Mouse (Mus musculus): ENCODE results near the gene Fbn1. TPM values are rescaled to one million over a fixed set of nuclear protein-coding genes. Genes with fewer than 3 reads are reported as not detected.

Fbn1 gene
- total and polyA plus RNA-seq, 3 experiments = 15.0 to 43.9 (median 28.8) TPM

DNA sequence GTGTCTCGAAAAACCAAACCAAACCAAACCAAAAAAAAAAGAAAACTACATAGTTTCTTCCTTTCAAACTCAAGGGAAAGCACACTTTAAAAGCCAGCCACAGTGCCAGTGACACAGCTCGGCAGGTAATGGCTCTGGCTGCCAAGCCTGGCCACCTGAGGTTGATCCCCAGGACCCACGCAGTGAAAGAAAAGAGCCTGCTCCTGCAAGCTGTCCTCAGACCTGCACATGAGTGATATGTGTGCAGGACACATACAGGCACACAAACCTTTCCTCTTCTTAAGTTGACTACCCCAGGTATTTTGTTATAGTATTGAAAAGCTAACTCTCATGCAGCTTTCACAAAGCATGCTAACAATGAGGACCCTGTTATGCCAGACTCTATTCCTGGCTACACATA, 107.7 kb downstream of the Fbn1 start:
- intact Hi-C loops (cut with DNase I) = no loop called here
- no peaks in the 10 kb centered on the region for H3K36me3 ChIP-seq (ENCODE audit: control insufficient read depth, insufficient read depth, low read length)
- peaks cover 2% of the 10 kb centered on the region for H3K4me1 ChIP-seq (ENCODE audit: control insufficient read depth, insufficient read depth, low read length)
- H3K27ac ChIP-seq = no peak overlapping the region
- no peak overlapping the region for H3K9ac ChIP-seq (ENCODE audit: low read depth, low read length)
- no peak for DNase-seq
- H3K4me3 ChIP-seq = no peak overlapping the region
- H3K79me2 ChIP-seq (replicated peaks; ENCODE audit: control insufficient read depth, insufficient read depth, low read length) = no peaks in the 10 kb centered on the region
- TF ChIP-seq POLR2A (IDR thresholded peaks at IDR 0.05; ENCODE audit: insufficient read depth, low read depth, low read length) = no peak
- no peak for TF ChIP-seq CTCF (IDR thresholded peaks at IDR 0.05)
- TF ChIP-seq EP300 (IDR thresholded peaks at IDR 0.05; ENCODE audit: insufficient read depth, low read depth, low read length) = no peak
- WGBS = 95% methylated on average over 3 of the region's 3 CpGs
- no peaks in the 10 kb centered on the region for H3K27me3 ChIP-seq (ENCODE audit: control insufficient read depth, insufficient read depth, low read length)

- Histone ChIP-seq H3K4me3 (no peak overlapping the region), H3K9ac (ENCODE audit: low read depth, low read length) (no peak overlapping the region), H3K27me3 (ENCODE audit: control insufficient read depth, insufficient read depth, low read length) (no peaks in the 10 kb centered on the region), H3K79me2 (replicated peaks; ENCODE audit: control insufficient read depth, insufficient read depth, low read length) (no peaks in the 10 kb centered on the region), H3K4me1 (ENCODE audit: control insufficient read depth, insufficient read depth, low read length) (no peaks in the 10 kb centered on the region; the same call in 1 of the 2 replicates), H3K36me3 (ENCODE audit: control insufficient read depth, insufficient read depth, low read length) (no peaks in the 10 kb centered on the region), H3K27ac (no peak overlapping the region)
- intact Hi-C loops (cut with DNase I) = no loop called here
- no peak for TF ChIP-seq CTCF (IDR thresholded peaks at IDR 0.05)
- TF ChIP-seq POLR2A (IDR thresholded peaks at IDR 0.05; ENCODE audit: insufficient read depth, low read depth, low read length) = no peak
- no peak for TF ChIP-seq EP300 (IDR thresholded peaks at IDR 0.05; ENCODE audit: insufficient read depth, low read depth, low read length)
- WGBS = 67% methylated on average over 7 of the region's 7 CpGs
- no peak for DNase-seq
These were observed 110.0 kb downstream of the Fbn1 start for GRCm38 (mm10) chr2:125397796-125398195.

- H3K36me3 ChIP-seq (ENCODE audit: control insufficient read depth, insufficient read depth, low read length) = no peaks in the 10 kb centered on the region
- H3K27me3 ChIP-seq (ENCODE audit: control insufficient read depth, insufficient read depth, low read length) = no peaks in the 10 kb centered on the region
- intact Hi-C loops (cut with DNase I) = no loop called here
- H3K4me3 ChIP-seq = no peak overlapping the region
- no peak for TF ChIP-seq POLR2A (IDR thresholded peaks at IDR 0.05; ENCODE audit: insufficient read depth, low read depth, low read length)
- no peak for TF ChIP-seq EP300 (IDR thresholded peaks at IDR 0.05; ENCODE audit: insufficient read depth, low read depth, low read length)
- TF ChIP-seq CTCF (IDR thresholded peaks at IDR 0.05) = no peak
- no peak overlapping the region for H3K27ac ChIP-seq
- H3K4me1 ChIP-seq (ENCODE audit: control insufficient read depth, insufficient read depth, low read length) = no peaks in the 10 kb centered on the region; the same call in 1 of the 2 replicates
- no peaks in the 10 kb centered on the region for H3K79me2 ChIP-seq (replicated peaks; ENCODE audit: control insufficient read depth, insufficient read depth, low read length)
- WGBS = 91% methylated on average over 9 of the region's 9 CpGs
- no peak overlapping the region for H3K9ac ChIP-seq (ENCODE audit: low read depth, low read length)
- DNase-seq = no peak
These were observed 113.2 kb downstream of the Fbn1 start for GRCm38 (mm10) chr2:125394428-125395101.

GRCm38 (mm10) chr2:125391582-125391981, 116.2 kb downstream of the Fbn1 start:
- DNase-seq = no peak
- no peaks in the 10 kb centered on the region for H3K36me3 ChIP-seq (ENCODE audit: control insufficient read depth, insufficient read depth, low read length)
- no peak overlapping the region for H3K27ac ChIP-seq
- H3K79me2 ChIP-seq (replicated peaks; ENCODE audit: control insufficient read depth, insufficient read depth, low read length) = no peaks in the 10 kb centered on the region
- 83% methylated on average over 6 of the region's 6 CpGs for WGBS
- H3K4me3 ChIP-seq = no peak overlapping the region
- H3K9ac ChIP-seq (ENCODE audit: low read depth, low read length) = no peak overlapping the region
- no peaks in the 10 kb centered on the region for H3K4me1 ChIP-seq (ENCODE audit: control insufficient read depth, insufficient read depth, low read length)
- intact Hi-C loops (cut with DNase I) = no loop called here
- TF ChIP-seq EP300 (IDR thresholded peaks at IDR 0.05; ENCODE audit: insufficient read depth, low read depth, low read length) (no peak), POLR2A (IDR thresholded peaks at IDR 0.05; ENCODE audit: insufficient read depth, low read depth, low read length) (no peak), CTCF (IDR thresholded peaks at IDR 0.05) (no peak)
- H3K27me3 ChIP-seq (ENCODE audit: control insufficient read depth, insufficient read depth, low read length) = no peaks in the 10 kb centered on the region

GRCm38 (mm10) chr2:125389796-125390195, 118.0 kb downstream of the Fbn1 start:
- Histone ChIP-seq H3K79me2 (replicated peaks; ENCODE audit: control insufficient read depth, insufficient read depth, low read length) (no peaks in the 10 kb centered on the region), H3K27ac (no peak overlapping the region), H3K4me3 (no peak overlapping the region), H3K4me1 (ENCODE audit: control insufficient read depth, insufficient read depth, low read length) (no peaks in the 10 kb centered on the region), H3K27me3 (ENCODE audit: control insufficient read depth, insufficient read depth, low read length) (no peaks in the 10 kb centered on the region), H3K9ac (ENCODE audit: low read depth, low read length) (no peak overlapping the region), H3K36me3 (ENCODE audit: control insufficient read depth, insufficient read depth, low read length) (no peaks in the 10 kb centered on the region)
- peak; percentile 39 to 53 for DNase-seq
- TF ChIP-seq POLR2A (IDR thresholded peaks at IDR 0.05; ENCODE audit: insufficient read depth, low read depth, low read length) = no peak
- intact Hi-C loops (cut with DNase I) = loop anchor here (10.0 kb wide), 1 partner anchor 115 kb away; the partner anchor contains the start of genes Fbn1 and Gm9913
- WGBS = 76% methylated on average over 10 of the region's 10 CpGs

- TF ChIP-seq CTCF (IDR thresholded peaks at IDR 0.05) (no peak), POLR2A (IDR thresholded peaks at IDR 0.05; ENCODE audit: insufficient read depth, low read depth, low read length) (no peak), EP300 (IDR thresholded peaks at IDR 0.05; ENCODE audit: insufficient read depth, low read depth, low read length) (no peak)
- DNase-seq = no peak
- no peak overlapping the region for H3K4me3 ChIP-seq
- no peaks in the 10 kb centered on the region for H3K27me3 ChIP-seq (ENCODE audit: control insufficient read depth, insufficient read depth, low read length)
- intact Hi-C loops (cut with DNase I) = loop anchor here (10.0 kb wide), 1 partner anchor 118 kb away; the partner anchor contains the start of genes Fbn1 and Gm9913
- H3K27ac ChIP-seq = no peak overlapping the region
- no peaks in the 10 kb centered on the region; the same call in 1 of the 2 replicates for H3K4me1 ChIP-seq (ENCODE audit: control insufficient read depth, insufficient read depth, low read length)
- H3K79me2 ChIP-seq (replicated peaks; ENCODE audit: control insufficient read depth, insufficient read depth, low read length) = no peaks in the 10 kb centered on the region
- 89% methylated on average over 7 of the region's 7 CpGs for WGBS
- H3K36me3 ChIP-seq (ENCODE audit: control insufficient read depth, insufficient read depth, low read length) = peaks cover 4% of the 10 kb centered on the region
- H3K9ac ChIP-seq (ENCODE audit: low read depth, low read length) = no peak overlapping the region
These were observed 121.4 kb downstream of the Fbn1 start for GRCm38 (mm10) chr2:125386221-125386965.

Measured in heart, adult 2 months (tissue).